Mouse (Mus musculus): Measurements from ENCODE around the gene Arhgdig. TPM values are rescaled to one million over a fixed set of nuclear protein-coding genes. Genes with fewer than 3 reads are reported as not detected.

The Arhgdig gene
- polyA plus RNA-seq, 1 experiment from 2014 or later: 69.2 TPM

DNA sequence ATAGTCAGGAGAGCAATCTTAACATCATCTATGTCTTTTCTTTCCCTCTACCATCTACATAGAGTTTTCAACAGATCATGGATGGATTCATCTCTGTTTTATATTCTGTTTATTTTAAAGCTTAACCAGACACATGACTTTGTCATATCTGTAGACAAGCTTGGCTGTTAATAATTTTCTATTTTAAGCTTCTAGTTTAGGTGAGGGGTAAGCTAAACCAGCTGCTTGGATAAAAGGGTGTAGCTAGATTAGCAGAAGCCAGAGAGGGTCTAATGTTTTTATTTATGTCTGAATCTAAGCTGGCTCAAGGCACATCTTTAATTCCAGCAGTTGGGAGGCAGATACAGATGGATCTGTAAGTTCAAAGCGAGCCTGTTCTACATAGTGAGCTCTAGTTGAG lies 44.9 kb downstream of the Arhgdig start:
- ATAC-seq: no peak
- no peaks in the 10 kb centered on the region for H3K9me3 ChIP-seq (ENCODE audit: control insufficient read depth, low read length)
- H3K4me1 ChIP-seq (replicated peaks; ENCODE audit: control insufficient read depth, insufficient read depth, low read length): no peaks in the 10 kb centered on the region
- H3K4me3 ChIP-seq (replicated peaks; ENCODE audit: low read length): no peak overlapping the region
- no peak overlapping the region for H3K27ac ChIP-seq (ENCODE audit: low read length)
- H3K9ac ChIP-seq (replicated peaks; ENCODE audit: low read depth, low read length): no peak overlapping the region
- H3K4me2 ChIP-seq (ENCODE audit: low read length): no peak overlapping the region
- H3K36me3 ChIP-seq (ENCODE audit: control insufficient read depth, insufficient read depth): no peaks in the 10 kb centered on the region
- 92% methylated on average over 1 of the region's 1 CpGs for WGBS
- no peaks in the 10 kb centered on the region for H3K27me3 ChIP-seq (replicated peaks; ENCODE audit: control insufficient read depth, insufficient read depth, low read length)

DNA sequence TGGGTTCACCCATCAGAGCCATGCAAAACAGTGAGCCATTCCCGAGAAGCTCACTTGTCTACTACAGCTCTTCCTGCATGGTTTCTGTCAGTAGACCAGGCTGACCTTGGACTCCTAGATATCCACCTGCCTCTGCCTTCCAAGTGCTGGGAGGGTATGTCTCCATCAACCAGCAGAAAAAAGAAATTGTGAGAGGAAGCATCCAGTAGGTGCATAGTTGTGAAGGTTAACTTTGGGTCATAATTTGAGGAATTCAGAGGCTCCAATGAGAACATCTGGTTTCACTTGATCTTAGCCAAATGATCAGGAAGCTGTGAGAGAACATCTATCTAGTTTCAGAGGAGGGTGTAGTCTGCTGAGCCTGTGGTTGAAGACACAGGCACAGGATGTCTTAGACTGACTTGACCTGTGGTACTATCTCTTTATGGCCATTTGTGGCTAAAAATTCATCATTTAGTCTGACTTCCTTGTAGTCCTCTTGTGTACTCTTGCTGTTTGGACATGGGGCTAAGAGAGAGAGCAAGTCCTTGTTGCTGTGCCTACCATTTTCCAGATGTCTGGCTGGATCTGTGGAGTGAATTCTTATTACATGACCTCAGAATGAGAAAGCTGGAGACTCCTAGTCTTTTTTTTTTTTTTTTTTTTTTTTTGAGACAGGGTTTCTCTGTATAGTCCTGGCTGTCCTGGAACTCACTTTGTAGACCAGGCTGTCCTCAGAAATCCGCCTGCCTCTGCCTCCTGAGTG lies 55.5 kb downstream of the Arhgdig start:
- WGBS: 96% methylated on average over 2 of the region's 2 CpGs
- no peak overlapping the region for H3K9ac ChIP-seq (replicated peaks; ENCODE audit: low read depth, low read length)
- no peak overlapping the region for H3K27ac ChIP-seq (ENCODE audit: low read length)
- H3K27me3 ChIP-seq (replicated peaks; ENCODE audit: control insufficient read depth, insufficient read depth, low read length): no peaks in the 10 kb centered on the region
- ATAC-seq: no peak
- no peaks in the 10 kb centered on the region for H3K4me1 ChIP-seq (replicated peaks; ENCODE audit: control insufficient read depth, insufficient read depth, low read length)
- H3K9me3 ChIP-seq (ENCODE audit: control insufficient read depth, low read length): no peaks in the 10 kb centered on the region
- peaks cover 14% of the 10 kb centered on the region for H3K36me3 ChIP-seq (ENCODE audit: control insufficient read depth, insufficient read depth)
- no peak overlapping the region for H3K4me3 ChIP-seq (replicated peaks; ENCODE audit: low read length)
- H3K4me2 ChIP-seq (ENCODE audit: low read length): no peak overlapping the region

Other genes with a start within 250 kb of the Arhgdig start
- 16.5 and 23.3 TPM in 2 replicates for gene Capn15, start 222.0 kb downstream of the Arhgdig start, polyA plus RNA-seq (2015; fragmentation: Nextera tagmentation; extraction: Ambion mirVana)
- 34.6 and 39.9 TPM in 2 replicates for gene Rab11fip3, start 138.2 kb downstream of the Arhgdig start, polyA plus RNA-seq (2015; fragmentation: Nextera tagmentation; extraction: Ambion mirVana)
- 30.3 and 33.0 TPM in 2 replicates for gene Decr2, start 117.4 kb downstream of the Arhgdig start, polyA plus RNA-seq (2015; fragmentation: Nextera tagmentation; extraction: Ambion mirVana)
- gene Nme4, start 112.2 kb downstream of the Arhgdig start, polyA plus RNA-seq (2015; fragmentation: Nextera tagmentation; extraction: Ambion mirVana): 27.4 and 35.3 TPM in 2 replicates
- gene Tmem8, start 94.5 kb downstream of the Arhgdig start, polyA plus RNA-seq (2015; fragmentation: Nextera tagmentation; extraction: Ambion mirVana): 2.0 TPM in 2 replicates
- 192 and 202 TPM in 2 replicates for gene Mrpl28, start 84.3 kb downstream of the Arhgdig start, polyA plus RNA-seq (2015; fragmentation: Nextera tagmentation; extraction: Ambion mirVana)
- gene Axin1, start 69.1 kb downstream of the Arhgdig start, polyA plus RNA-seq (2015; fragmentation: Nextera tagmentation; extraction: Ambion mirVana): 7.6 and 8.3 TPM in 2 replicates
- not detected in 2 replicates for gene Pdia2, start 8.7 kb downstream of the Arhgdig start, polyA plus RNA-seq (2015; fragmentation: Nextera tagmentation; extraction: Ambion mirVana)
- gene Rgs11, start 4.8 kb downstream of the Arhgdig start, polyA plus RNA-seq (2015; fragmentation: Nextera tagmentation; extraction: Ambion mirVana): 5.9 and 9.5 TPM in 2 replicates
- gene Fam234a, start 36.5 kb upstream of the Arhgdig start, polyA plus RNA-seq (2015; fragmentation: Nextera tagmentation; extraction: Ambion mirVana): 23.9 and 25.5 TPM in 2 replicates
- gene Luc7l, start 45.1 kb upstream of the Arhgdig start, polyA plus RNA-seq (2015; fragmentation: Nextera tagmentation; extraction: Ambion mirVana): 123 and 124 TPM in 2 replicates
- gene Neurl1b, start 207.0 kb upstream of the Arhgdig start, polyA plus RNA-seq (2015; fragmentation: Nextera tagmentation; extraction: Ambion mirVana): 2.4 and 4.1 TPM in 2 replicates